Mouse (Mus musculus): ENCODE measurements around the gene Thbs3.
"Not testable (repeated sequence)": the region's sequence is repeated elsewhere in the genome, so short reads cannot be mapped to it uniquely, and the experiment has no call there.

The Thbs3 gene

DNA sequence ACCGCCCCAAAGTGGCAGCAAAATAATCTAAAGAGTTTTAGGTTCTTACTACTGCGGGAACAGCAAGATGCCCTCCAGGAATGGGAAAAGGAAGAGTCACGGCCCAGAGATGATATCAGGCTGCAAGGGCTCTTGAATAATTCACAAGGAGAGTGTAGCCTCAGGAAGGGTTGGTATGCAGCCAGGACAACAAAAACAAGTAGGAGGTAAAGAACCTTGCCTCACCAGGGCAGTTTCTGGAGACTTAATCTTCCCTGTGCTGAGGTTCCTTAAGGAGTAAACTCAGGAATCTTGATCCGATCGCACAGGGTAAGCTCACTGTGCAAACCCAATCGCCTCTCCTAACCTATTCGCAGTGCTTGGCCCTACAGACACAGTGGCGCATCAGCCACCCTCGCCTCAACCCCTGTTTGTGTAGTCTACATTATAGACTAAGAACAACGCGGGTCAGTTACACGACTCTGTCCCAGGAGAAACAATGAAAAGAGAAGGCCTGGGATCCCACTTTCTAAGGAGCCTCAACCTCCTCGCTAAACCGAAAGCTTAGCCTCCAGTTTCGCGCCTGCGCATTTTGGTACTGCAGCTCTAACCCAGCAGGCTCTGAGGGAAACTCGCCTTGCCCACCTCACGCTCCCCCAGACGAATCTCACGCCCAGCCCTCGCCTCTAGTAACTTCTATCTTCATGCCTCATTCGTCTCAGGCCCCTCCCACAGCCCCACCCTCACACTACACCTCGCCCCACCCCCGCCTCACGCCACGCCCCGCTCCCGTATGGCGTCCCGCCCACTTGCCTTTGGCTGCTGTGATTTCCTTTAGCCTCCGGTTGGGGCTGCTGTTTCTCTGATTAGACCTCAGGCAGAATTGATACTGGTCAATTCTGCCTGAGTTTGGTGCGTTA, 18.8 kb upstream of the Thbs3 start:
- peak; percentile 84 to 87 for DNase-seq (ENCODE audit: low spot score in 2 of 2)

DNA sequence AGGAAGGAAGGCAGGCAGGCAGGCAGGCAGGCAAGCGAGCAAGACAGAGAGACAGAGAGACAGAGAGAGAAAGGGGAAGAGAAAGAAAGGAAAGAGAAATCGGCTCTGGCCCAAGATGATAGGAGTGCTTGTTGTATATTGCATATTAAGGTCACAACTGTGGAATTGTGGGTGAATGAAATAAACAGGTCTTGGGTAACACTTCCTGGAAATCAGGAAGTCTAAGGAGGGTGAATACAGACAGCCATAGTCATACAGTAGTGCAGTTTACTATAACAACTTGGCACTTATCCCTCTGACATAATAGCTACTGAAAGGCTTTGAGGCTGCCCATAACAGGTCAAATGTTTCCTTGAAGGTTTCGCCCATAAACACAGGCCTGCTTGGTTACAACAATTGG, 15.1 kb upstream of the Thbs3 start:
- no peak for DNase-seq (ENCODE audit: low spot score in 2 of 2)

DNA sequence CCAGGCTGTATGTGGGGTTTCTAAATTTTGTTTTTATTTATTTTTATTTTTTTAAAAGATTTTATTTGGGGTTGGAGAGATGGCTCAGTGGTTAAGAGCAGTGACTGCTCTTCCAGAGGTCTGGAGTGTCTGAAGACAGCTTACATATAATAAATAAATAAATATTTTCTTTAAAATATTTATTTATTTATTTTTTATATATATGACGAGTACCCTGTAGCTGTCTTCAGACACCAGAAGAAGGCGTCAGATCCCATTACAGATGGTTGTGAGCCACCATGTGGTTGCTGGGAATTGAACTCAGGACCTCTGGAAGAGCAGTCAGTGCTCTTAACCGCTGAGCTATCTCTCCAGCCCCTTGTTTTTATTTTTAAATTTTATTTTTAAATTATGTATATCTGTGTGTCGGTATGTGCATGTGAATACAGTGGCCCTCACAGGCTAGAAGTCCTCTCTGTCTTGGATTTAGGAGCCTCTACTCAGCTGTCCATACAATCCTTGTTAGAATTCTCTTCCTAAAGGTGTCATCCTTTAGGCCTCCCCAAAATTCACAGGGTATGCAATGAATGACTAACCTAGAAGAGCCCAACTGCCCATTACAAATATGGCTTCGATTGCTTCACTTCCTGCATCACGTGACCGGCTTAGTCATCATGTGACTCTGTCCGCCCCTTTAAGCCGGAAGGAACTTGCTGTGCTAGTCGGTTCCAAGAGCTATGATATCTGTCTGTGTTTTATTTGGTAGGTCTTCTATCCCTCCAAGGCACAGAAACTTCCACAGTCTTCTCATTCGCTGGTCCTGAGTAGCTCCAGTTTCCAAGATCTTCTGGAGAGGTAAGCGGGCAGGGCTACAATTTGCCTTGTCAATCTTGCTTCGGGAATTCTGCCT, 12.5 kb upstream of the Thbs3 start, which contains the start of gene Gba:
Gene Gba, plus strand, starts transcription at position 676 of the 889 bp plus-strand sequence.
- peak; percentile 72 to 79 for DNase-seq (ENCODE audit: low spot score in 2 of 2)

DNA sequence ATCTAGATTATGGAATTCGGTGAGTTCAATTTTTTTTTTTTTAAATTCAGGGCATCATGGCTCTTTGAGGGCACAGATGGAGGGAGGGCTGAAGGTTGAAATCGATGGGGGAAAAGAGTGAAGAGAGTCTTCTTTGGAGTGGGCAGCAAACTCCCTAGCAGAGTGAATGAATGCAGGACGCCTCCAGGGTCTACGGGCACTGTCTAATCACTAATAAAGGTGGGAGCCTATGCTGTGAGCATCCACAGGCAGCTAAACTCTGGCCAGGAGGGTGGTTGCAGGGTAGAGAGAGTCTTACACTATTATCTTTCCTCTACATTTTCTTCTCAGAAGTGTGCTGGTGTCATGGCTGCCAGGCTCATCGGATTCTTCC, 11.9 kb upstream of the Thbs3 start:
- DNase-seq (ENCODE audit: low spot score in 2 of 2) = no peak

DNA sequence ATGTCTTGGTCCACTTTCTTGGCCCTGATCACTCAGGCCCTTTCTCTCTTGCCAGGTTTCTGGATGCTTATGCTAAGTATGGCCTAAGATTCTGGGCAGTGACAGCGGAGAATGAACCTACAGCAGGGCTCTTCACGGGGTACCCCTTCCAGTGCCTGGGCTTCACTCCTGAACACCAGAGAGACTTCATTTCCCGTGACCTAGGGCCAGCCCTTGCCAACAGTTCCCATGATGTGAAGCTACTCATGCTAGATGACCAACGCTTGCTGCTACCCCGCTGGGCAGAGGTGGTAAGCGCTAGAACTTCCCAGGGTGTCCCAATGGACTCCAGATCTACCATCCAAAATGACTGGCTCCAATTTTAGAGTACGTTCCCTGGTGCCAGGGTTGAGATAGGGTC, 8.9 kb upstream of the Thbs3 start:
- DNase-seq (ENCODE audit: low spot score in 2 of 2) = no peak

DNA sequence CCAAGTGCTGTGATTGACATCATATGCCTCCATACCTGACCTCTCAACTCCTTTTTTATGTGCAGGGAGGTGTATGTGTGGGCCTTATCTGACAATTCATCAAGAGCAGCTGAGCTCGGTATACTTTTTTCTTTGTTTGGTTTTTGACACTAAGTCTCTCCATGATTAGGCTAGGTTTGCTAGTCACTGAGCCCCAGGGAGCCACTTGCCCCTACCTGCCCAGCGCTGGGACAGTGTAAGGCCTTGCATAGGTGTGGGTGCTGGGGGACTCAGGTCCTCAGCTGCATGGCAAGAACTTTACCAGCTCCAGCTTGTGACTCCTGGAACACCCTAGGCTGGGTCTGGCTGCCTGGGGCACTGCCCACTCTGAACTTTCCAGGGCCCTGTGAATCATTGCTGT, 8.3 kb upstream of the Thbs3 start:
- no peak for DNase-seq (ENCODE audit: low spot score in 2 of 2)

DNA sequence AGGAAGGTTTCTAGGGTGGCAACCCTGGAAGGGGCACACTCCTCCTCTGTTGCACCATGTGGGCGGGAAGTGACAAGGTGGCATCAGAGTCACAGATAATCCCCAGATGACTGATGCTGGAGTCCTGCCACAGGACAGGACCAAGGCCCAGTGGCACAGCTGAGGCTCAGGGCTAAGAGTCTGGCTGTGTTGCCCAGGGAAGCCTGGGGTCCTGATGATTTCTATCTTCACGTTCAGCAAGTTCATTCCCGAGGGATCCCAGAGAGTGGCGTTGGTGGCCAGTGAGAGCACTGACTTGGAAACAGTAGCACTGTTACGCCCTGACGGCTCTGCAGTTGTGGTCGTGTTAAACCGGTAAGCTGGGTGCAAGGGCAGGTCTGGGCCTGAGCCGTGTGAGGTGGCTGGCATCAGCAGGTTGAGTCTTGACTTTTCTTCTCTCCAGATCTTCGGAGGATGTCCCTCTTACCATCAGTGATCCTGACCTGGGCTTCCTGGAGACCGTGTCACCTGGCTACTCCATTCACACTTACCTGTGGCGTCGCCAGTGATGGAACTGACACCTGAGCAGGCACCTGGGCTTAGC, 6.8 kb upstream of the Thbs3 start:
- no peak for DNase-seq (ENCODE audit: low spot score in 2 of 2)

DNA sequence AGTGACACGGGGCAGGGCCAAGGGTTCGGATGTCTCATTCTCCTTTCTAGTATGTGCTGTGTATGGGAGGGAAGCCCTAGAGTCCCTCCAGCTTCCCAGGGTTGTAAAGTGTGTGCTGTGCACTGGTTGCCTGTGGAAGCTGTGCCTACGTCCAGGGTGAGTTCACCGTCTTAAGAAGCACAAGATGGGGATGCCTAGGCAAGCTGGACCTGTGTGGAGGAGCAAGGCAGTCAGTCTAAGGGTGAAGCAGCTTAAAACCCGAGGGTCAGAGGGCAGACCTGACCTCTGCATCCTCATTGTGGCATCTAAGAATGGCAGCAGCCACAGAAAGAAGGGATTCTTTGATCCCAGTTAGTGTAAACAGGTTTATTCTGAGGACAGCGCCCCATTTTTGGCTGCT, 6.2 kb upstream of the Thbs3 start:
- DNase-seq (ENCODE audit: low spot score in 2 of 2) = no peak

DNA sequence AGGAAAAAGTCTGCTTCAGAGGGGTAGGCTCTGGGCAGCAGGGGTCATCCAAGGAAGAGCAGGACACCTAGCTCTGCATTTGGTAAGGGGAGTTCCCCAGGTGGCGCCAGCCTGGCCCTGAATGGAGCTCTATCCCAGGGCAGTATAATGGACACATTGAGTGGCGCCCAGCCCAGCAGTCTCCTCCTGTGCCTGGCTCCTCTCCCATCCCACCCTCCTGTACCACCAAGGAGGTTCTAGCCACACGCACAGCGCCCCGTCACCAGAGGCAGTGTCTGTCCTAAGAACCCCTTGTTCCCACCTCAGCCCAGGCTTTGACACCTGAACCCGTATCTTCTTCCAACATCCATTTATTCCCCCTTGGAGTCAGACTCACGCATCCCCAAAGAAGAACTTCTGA, 5.2 kb upstream of the Thbs3 start:
- no peak for DNase-seq (ENCODE audit: low spot score in 2 of 2)

DNA sequence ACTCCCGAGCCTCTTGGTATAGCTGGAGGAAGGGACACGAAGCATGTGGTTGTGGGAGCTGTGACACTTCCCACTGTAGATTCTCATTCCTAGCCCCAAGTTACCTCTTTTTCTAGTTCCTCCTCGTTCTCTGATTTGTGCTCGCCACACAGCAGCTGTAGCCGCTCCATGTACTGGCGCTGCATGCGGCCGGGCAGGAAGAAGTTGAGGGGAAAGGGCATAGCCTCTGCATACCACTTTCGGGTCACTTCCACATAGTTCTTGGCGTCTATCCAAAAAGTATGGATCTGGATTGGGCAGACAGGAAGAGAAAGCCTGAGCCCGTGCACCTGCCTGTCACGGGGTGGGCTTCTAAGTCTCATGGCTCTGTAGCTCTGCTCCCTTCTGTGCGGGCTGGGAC, 4.8 kb upstream of the Thbs3 start:
- no peak for DNase-seq (ENCODE audit: low spot score in 2 of 2)

DNA sequence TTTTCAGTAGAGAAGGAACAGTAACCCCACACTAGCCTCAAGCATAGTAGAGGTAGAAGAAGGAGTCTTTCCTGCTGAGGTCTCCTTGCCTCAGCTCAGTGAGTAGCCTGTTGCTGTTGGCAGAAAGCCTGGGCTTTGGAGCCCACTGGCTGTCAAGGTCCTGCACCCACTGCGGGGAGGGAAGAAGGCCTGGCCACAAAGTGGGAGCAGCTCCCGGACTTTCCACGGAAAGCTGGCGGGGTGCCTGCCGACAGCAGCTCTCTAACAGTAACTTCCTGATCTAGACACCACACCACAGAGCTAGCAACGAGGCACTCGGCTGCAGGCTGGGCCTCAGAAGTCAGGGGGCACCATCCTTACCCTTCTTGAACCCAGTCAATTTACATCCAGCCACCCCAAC, 4.2 kb upstream of the Thbs3 start:
- DNase-seq (ENCODE audit: low spot score in 2 of 2) = no peak

DNA sequence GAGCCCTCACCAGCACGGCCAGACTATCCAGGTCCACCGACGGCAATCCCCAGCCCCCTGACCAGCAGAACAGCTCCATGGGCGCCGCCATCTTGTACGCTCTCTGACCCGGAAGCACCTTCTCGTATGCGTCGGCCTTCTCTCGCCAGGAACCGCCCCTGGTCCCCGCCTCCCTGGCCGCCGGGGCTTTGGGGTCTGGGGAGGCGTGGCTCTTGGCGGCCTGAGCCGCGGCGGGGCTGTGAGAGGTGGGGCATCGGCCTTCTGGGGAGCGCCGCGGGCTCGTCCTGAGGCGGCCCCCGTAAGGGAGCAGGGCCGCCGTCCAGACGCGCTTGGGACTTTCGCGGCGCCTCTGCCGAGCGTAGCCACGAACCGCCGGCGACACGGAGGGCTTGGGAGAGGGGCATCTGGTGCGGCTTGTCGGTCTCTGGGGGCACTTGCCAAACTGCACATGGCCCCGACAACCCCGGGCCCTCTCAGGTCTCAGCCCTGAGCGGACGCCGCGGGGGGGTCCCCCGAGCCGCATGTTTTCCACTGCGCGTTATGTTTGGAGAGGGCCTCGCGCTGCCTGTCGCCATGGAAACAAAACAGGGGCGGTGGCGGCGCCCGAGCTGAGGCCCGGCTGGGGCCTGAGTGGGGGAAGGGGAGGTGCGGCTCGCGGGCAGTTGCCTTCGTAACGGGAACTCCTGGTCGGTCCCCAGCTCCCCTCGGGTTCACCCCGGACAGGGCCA, 1.0 kb upstream of the Thbs3 start:
- DNase-seq (ENCODE audit: low spot score in 2 of 2) = peak; percentile 89

DNA sequence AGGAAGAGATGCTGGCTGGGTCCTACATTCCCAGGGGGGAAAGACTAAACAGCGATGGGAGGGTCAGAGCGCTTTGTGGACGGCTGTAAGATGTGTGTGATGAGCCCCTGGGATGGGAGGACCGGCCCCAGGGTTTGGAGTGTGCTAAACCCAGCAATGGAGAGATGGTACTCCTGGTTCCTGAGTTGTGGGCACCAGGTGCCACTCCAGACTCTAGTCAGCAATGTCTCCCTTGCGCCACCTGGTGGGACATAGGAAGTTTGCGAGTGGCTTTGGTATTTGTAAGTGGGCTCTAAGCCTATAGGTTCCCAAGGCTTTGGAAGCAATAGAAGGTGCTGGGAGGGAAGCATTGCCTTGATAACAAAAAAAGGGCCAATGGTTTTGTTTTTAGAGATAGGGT, 873 bp downstream of the Thbs3 start:
- peak; percentile 81 to 84 for DNase-seq (ENCODE audit: low spot score in 2 of 2)

DNA sequence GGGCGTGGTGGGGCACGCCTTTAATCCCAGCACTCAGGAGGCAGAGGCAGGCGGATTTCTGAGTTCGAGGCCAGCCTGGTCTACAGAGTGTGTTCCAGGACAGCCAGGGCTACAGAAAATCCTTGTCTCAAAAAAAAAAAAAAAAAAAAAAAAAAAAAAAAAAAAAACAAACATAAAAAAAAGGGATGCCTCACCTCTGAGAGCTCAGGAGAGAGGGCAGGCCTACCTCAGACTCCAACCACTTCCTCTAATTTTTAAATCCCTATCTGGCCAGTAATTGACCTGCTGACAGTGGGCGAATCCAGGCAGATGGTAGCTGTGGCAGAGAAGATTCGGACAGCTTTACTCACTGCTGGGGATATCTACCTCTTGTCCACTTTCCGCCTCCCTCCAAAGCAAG, 1.4 kb downstream of the Thbs3 start:
- DNase-seq (ENCODE audit: low spot score in 2 of 2) = not testable (repeated sequence)

DNA sequence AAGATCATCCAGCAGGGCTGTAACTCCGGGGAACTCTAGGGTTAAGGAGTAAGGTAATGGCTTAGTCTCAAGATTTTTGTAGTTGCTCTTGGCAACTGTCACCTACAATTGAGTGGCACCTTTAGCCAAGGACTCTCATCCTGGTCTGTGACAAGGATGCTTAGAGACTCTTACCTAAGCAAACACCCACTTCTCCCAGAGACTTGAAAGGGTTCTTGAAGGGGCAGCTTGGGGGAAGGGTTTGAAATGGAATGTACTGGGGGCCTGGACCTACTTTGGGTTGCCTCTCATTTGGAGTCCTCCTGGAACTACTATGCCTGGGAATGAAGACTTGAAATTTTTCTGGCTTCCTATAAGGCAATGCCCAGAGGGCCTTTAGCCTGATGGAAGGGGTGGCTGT, 3.3 kb downstream of the Thbs3 start:
- DNase-seq (ENCODE audit: low spot score in 2 of 2) = no peak

DNA sequence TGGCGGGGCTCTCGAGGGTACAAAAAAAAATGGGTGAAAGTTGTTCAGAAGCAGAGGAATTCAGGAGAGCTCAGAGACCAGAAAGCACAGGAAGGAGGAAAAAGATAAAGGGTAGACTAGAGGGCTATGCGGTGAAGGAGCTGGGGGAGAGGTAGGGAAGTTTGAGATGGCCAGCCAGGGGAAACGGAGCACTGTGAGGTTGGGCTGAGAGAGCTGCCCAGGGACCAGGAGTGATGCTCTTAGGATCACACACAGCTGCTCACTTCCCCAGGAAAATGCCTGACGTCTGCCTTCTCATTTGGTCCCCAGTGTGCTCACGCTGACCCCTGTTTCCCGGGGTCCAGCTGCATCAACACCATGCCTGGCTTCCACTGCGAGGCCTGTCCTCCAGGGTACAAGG, 4.6 kb downstream of the Thbs3 start:
- no peak for DNase-seq (ENCODE audit: low spot score in 2 of 2)

DNA sequence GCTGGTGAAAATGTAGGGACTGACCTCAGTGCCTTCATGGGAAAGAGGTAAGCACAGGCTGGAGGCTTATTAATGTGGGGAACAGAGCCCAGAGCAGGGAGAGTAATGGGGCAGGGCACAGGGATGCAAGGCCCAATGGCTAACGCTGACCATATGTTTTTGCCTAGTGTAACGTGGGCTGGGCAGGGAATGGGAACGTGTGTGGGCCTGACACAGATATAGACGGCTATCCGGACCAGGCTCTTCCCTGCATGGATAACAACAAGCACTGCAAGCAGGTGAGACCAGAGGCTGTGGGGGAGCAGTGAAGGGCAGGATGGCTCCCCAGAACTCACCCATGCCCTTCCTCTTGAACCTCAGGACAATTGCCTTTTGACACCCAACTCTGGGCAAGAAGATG, 6.2 kb downstream of the Thbs3 start:
- DNase-seq (ENCODE audit: low spot score in 2 of 2) = no peak

DNA sequence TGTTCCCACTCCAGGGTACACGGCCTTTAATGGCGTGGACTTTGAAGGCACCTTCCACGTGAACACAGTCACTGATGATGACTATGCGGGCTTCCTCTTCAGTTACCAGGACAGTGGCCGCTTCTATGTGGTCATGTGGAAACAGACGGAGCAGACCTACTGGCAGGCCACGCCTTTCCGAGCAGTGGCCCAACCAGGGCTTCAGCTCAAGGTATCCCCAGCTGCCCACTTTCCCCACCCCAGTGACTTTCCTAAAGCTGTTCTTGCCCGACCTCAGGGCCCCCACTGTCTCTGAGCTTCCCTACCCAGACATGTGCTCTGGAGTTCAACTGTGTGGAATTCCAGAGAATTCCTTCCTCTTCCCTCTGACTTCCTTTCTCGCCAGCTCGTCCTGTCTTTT, 9.8 kb downstream of the Thbs3 start:
- DNase-seq (ENCODE audit: low spot score in 2 of 2) = no peak

DNA sequence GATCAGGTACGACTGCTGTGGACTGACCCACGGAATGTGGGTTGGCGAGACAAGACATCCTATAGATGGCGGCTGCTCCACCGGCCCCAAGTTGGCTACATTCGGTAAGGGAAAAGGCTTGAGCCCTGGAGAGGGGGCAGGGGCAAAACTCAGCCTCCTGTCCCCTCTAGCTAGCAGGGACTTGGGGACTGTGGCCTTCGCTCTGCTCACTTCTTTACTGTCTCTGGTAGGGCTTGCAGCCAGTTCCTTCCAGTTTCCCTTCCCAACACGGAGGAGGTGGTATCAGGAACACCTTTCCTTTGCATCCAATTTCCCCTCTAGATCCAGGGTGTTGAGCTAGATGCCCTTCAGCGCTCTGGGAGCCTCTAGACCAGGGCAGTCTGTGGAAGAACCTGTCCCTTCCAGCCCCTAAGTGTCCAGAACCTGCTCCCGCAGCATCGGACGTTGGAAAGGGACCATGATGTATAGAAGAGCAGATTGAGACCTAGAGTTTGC, 10.4 kb downstream of the Thbs3 start:
- no peak for DNase-seq (ENCODE audit: low spot score in 2 of 2)

DNA sequence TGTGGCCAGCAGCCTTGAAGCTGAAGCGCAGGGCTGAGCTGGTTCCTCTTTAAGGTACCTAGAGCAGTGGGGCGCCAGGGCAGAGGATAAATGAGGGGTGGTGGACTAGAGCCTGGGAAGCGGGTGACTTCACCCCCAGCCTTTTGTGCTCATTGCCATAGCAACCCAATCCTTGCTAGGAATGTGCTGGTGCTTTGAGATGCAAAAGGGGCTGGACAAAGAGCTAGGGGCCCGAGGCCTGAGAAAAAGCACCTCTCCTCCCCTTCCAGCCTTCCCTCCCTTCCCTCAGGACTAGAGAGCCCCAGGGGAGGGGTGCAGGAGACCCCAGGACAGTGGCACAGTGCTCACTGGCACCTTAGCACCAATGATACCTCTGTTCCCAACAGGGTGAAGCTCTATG, 10.9 kb downstream of the Thbs3 start:
- DNase-seq (ENCODE audit: low spot score in 2 of 2) = no peak

DNA sequence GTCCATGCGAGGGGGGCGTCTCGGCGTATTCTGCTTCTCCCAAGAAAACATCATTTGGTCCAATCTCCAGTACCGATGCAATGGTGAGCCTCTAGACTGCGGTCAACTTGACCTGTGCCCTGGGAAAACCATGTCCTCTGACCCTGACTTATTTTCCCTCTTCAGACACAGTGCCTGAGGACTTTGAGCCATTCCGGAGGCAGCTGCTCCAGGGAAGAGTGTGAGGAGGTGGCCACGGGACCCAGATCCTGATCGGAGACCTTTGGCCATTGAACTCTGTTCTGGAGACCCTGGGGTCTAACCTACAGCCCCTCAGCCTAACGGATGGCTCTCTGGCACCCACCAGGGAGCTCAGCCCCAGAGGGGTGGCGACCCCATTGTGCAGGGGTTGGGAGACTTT, 11.4 kb downstream of the Thbs3 start:
- no peak for DNase-seq (ENCODE audit: low spot score in 2 of 2)

DNA sequence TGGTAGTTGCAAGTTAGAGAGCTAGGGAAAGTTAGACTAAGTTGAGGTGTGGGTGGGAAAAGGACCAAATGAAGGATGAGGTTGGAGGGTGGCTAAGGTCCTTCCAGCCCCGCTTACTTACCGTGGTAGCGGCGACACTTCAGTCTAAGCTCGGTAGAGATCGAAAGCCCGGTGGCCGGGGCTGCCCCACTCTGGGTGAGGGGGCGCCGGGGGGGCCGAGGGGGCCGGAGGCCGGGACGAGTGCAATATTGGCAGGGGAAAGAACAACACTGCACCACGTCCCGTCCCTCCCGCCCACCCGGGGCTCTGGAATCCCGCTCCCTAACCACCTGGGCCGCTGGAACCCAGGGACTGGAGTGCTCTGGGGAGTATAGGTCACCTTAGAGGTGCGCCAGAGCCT, 11.9 kb downstream of the Thbs3 start, which contains the start of gene Mtx1:
Gene Mtx1, minus strand, starts transcription at position 189 of the 400 bp plus-strand sequence.
- DNase-seq (ENCODE audit: low spot score in 2 of 2) = no peak
